Mouse (Mus musculus) liver, adult 2 months (tissue): ENCODE measurements at regions not wholly inside any gene's neighbourhood (a gene's known extent, or its start where the extent isn't known, plus 50 kb on each side); places are given as distances from the start of the nearest gene placed in this dataset.

Experiments
- DNase-seq: peaks from one replicate; pipeline ENCODE4 v3.0.0-alpha.2; 2011; ENCODE audit warnings: low read depth, low spot score; ENCODE audit errors: extremely low read depth
- H3K27ac ChIP-seq: fragments of 200-500 bp; replicated peaks from 2 replicates; pipeline ENCODE4 v1.5.1; 2012; ENCODE audit warnings: low read depth, mild to moderate bottlenecking, control low read depth, inconsistent platforms, low read length; ENCODE audit not compliant: insufficient read depth
- H3K27me3 ChIP-seq: fragments of 200-500 bp; 2 replicates; pipeline ENCODE4 v1.6.1; 2012; ENCODE audit warnings: mild to moderate bottlenecking, moderate library complexity, low read length, inconsistent platforms; ENCODE audit not compliant: control insufficient read depth, insufficient read depth
- H3K36me3 ChIP-seq: fragments of 200-500 bp; 2 replicates; pipeline ENCODE4 v1.6.1; 2012; ENCODE audit warnings: low read length, inconsistent platforms; ENCODE audit not compliant: control insufficient read depth, insufficient read depth
- H3K4me1 ChIP-seq: fragments of 200-500 bp; 2 replicates; pipeline ENCODE4 v1.6.1; 2011; ENCODE audit warnings: low read length; ENCODE audit not compliant: control insufficient read depth, insufficient read depth
- H3K4me3 ChIP-seq: fragments of 200-500 bp; 2 replicates; pipeline ENCODE4 v1.5.1; 2011; ENCODE audit warnings: low read depth, mild to moderate bottlenecking, control low read depth, low read length, moderate library complexity; ENCODE audit not compliant: insufficient read depth
- H3K79me2 ChIP-seq: fragments of 200-500 bp; 2 replicates; pipeline ENCODE4 v1.6.1; 2012; ENCODE audit warnings: inconsistent platforms, mild to moderate bottlenecking, low read length, moderate library complexity; ENCODE audit not compliant: control insufficient read depth, insufficient read depth
- H3K9ac ChIP-seq: fragments of 200-500 bp; 2 replicates; pipeline ENCODE4 v1.6.1; 2012; ENCODE audit warnings: low read depth, mild to moderate bottlenecking, control low read depth, inconsistent platforms, low read length
- CTCF ChIP-seq: fragments of 200-500 bp; IDR thresholded peaks from 2 replicates; pipeline ENCODE4 v1.5.1; 2011; ENCODE audit warnings: low read depth, low read length, control low read depth
- POLR2A ChIP-seq: fragments of 200-500 bp; IDR thresholded peaks from 2 replicates; pipeline ENCODE4 v1.6.1; 2011; ENCODE audit warnings: low read length, control low read depth; ENCODE audit not compliant: insufficient read depth; ENCODE audit errors: extremely low read depth
- WGBS: fragments of 180-500 bp; shearing (Covaris S2); methylation state at CpG from one replicate; pipeline ENCODE4 v1.1.7; 2018; 5-methylcytosine and 5-hydroxymethylcytosine counted together

- TF ChIP-seq POLR2A, result no peak
- no peak for TF ChIP-seq CTCF
- Histone ChIP-seq H3K9ac (no peak overlapping the region), H3K27me3 (no peaks in the 10 kb centered on the region), H3K27ac (no peak overlapping the region), H3K36me3 (no peaks in the 10 kb centered on the region), H3K79me2 (no peaks in the 10 kb centered on the region), H3K4me3 (no peak overlapping the region), H3K4me1 (no peaks in the 10 kb centered on the region)
- no peak for DNase-seq
Observed at GRCm38 (mm10) chr11:56823471-56823870, 187.7 kb upstream of the Gria1 start.

GRCm38 (mm10) chr11:56827499-56827898 is 183.7 kb upstream of the Gria1 start:
- no peaks in the 10 kb centered on the region for H3K79me2 ChIP-seq
- no peak overlapping the region for H3K27ac ChIP-seq
- H3K36me3 ChIP-seq, result no peaks in the 10 kb centered on the region
- H3K4me1 ChIP-seq, result no peaks in the 10 kb centered on the region
- H3K4me3 ChIP-seq, result no peak overlapping the region
- no peak for DNase-seq
- WGBS, result 75% methylated on average over 5 of the region's 5 CpGs
- TF ChIP-seq POLR2A, result no peak
- no peak for TF ChIP-seq CTCF
- H3K27me3 ChIP-seq, result no peaks in the 10 kb centered on the region
- H3K9ac ChIP-seq, result no peak overlapping the region

GRCm38 (mm10) chr11:56862649-56863048 is 148.5 kb upstream of the Gria1 start:
- peak; percentile 50 for DNase-seq
- Histone ChIP-seq H3K79me2 (no peaks in the 10 kb centered on the region), H3K27ac (no peak overlapping the region), H3K36me3 (no peaks in the 10 kb centered on the region), H3K4me3 (no peak overlapping the region), H3K4me1 (no peaks in the 10 kb centered on the region), H3K9ac (no peak overlapping the region), H3K27me3 (0 out of 2 replicates have a peak, but pooled peaks cover 3% of the 10 kb centered on the region)
- no peak for TF ChIP-seq POLR2A
- TF ChIP-seq CTCF, result no peak
- WGBS, result 23% methylated on average over 4 of the region's 4 CpGs

GRCm38 (mm10) chr11:56871640-56872039 is 139.5 kb upstream of the Gria1 start:
- Histone ChIP-seq H3K9ac (no peak overlapping the region), H3K79me2 (no peaks in the 10 kb centered on the region), H3K4me3 (no peak overlapping the region), H3K4me1 (no peaks in the 10 kb centered on the region), H3K27me3 (no peaks in the 10 kb centered on the region), H3K36me3 (no peaks in the 10 kb centered on the region), H3K27ac (no peak overlapping the region)
- TF ChIP-seq CTCF (no peak), POLR2A (no peak)
- DNase-seq, result no peak
- WGBS, result 56% methylated on average over 3 of the region's 3 CpGs

GRCm38 (mm10) chr11:56898548-56898951 is 112.6 kb upstream of the Gria1 start:
- H3K4me1 ChIP-seq, result no peaks in the 10 kb centered on the region
- TF ChIP-seq CTCF (no peak), POLR2A (no peak)
- no peak for DNase-seq
- no peak overlapping the region for H3K9ac ChIP-seq
- H3K27me3 ChIP-seq, result no peaks in the 10 kb centered on the region
- H3K36me3 ChIP-seq, result no peaks in the 10 kb centered on the region
- H3K4me3 ChIP-seq, result no peak overlapping the region
- H3K27ac ChIP-seq, result no peak overlapping the region
- WGBS, result 84% methylated on average over 4 of the region's 4 CpGs
- no peaks in the 10 kb centered on the region for H3K79me2 ChIP-seq

GRCm38 (mm10) chr11:56901201-56901600 is 110.0 kb upstream of the Gria1 start:
- H3K36me3 ChIP-seq, result no peaks in the 10 kb centered on the region

More at GRCm38 (mm10) chr11:56901201-56901600, 110.0 kb upstream of the Gria1 start:
- no peaks in the 10 kb centered on the region for H3K4me1 ChIP-seq
- H3K27me3 ChIP-seq, result no peaks in the 10 kb centered on the region
- DNase-seq, result no peak
- H3K79me2 ChIP-seq, result no peaks in the 10 kb centered on the region
- H3K4me3 ChIP-seq, result no peak overlapping the region
- WGBS, result 84% methylated on average over 3 of the region's 3 CpGs
- H3K27ac ChIP-seq, result no peak overlapping the region
- TF ChIP-seq CTCF (no peak), POLR2A (no peak)
- no peak overlapping the region for H3K9ac ChIP-seq
